Mouse (Mus musculus) myocyte (in vitro differentiated cells): Measurements from ENCODE around the gene Pde6d. TPM values are rescaled to one million over a fixed set of nuclear protein-coding genes. Genes with fewer than 3 reads are reported as not detected.

ENCODE experiments used
- H3K27me3 ChIP-seq: one replicate; pipeline ENCODE4 v1.6.1; 2011; ENCODE audit not compliant: control insufficient read depth, insufficient read depth, insufficient read length
- H3K36me3 ChIP-seq: one replicate; pipeline ENCODE4 v1.6.1; 2011; ENCODE audit not compliant: control insufficient read depth, insufficient read depth
- H3K4me2 ChIP-seq: one replicate; pipeline ENCODE4 v1.6.1; 2011; ENCODE audit warnings: low read depth, control low read depth
- H3K4me3 ChIP-seq: one replicate; pipeline ENCODE4 v1.5.1; 2011; ENCODE audit warnings: mild to moderate bottlenecking, control low read depth, moderate library complexity
- H3K79me2 ChIP-seq: one replicate; pipeline ENCODE4 v1.6.1; 2011; ENCODE audit not compliant: control insufficient read depth, insufficient read depth
- H3ac ChIP-seq: one replicate; pipeline ENCODE4 v1.6.1; 2011; ENCODE audit not compliant: control insufficient read depth, insufficient read length
- CEBPB ChIP-seq: IDR thresholded peaks from 2 replicates; pipeline ENCODE4 v1.6.1; 2011; ENCODE audit warnings: mild to moderate bottlenecking, moderate library complexity; ENCODE audit not compliant: poor library complexity, insufficient read depth, severe bottlenecking
- E2F4 ChIP-seq: IDR thresholded peaks from one replicate; pipeline ENCODE4 v1.6.1; 2011; ENCODE audit warnings: mild to moderate bottlenecking, control low read depth, moderate library complexity; ENCODE audit not compliant: insufficient read depth
- MAX ChIP-seq: IDR thresholded peaks from one replicate; pipeline ENCODE4 v1.6.1; 2011; ENCODE audit warnings: low read depth, mild to moderate bottlenecking, control low read depth
- MYOD1 ChIP-seq, 3 experiments: IDR thresholded peaks; one replicate each; pipeline ENCODE4 v1.6.1; 2011; ENCODE audit warnings: control low read depth in 2 of 3, low read depth in 2 of 3, mild to moderate bottlenecking in 2 of 3, moderate library complexity in 1 of 3; ENCODE audit not compliant: insufficient read length in 2 of 3, control insufficient read depth in 1 of 3
- MYOG ChIP-seq, 3 experiments: IDR thresholded peaks; one replicate each; pipeline ENCODE4 v1.6.1; 2011; ENCODE audit warnings: control low read depth in 2 of 3, low read depth in 2 of 3, mild to moderate bottlenecking in 2 of 3; ENCODE audit not compliant: insufficient read length in 2 of 3, control insufficient read depth in 1 of 3, insufficient read depth in 1 of 3
- POLR2A ChIP-seq: IDR thresholded peaks from one replicate; pipeline ENCODE4 v1.6.1; 2011; ENCODE audit warnings: low read depth, mild to moderate bottlenecking, control low read depth, moderate library complexity; ENCODE audit not compliant: insufficient read length
- POLR2AphosphoS2 ChIP-seq: IDR thresholded peaks from one replicate; pipeline ENCODE4 v1.6.1; 2011; ENCODE audit warnings: low read depth, control low read depth; ENCODE audit not compliant: insufficient read length
- REST ChIP-seq: IDR thresholded peaks from one replicate; pipeline ENCODE4 v1.6.1; 2011; ENCODE audit warnings: mild to moderate bottlenecking, control low read depth, moderate library complexity; ENCODE audit not compliant: insufficient read depth, insufficient read length
- SRF ChIP-seq: IDR thresholded peaks from one replicate; pipeline ENCODE4 v1.6.1; 2011; ENCODE audit warnings: low read depth; ENCODE audit not compliant: control insufficient read depth, insufficient read length
- TCF12 ChIP-seq: IDR thresholded peaks from one replicate; pipeline ENCODE4 v1.6.1; 2011; ENCODE audit warnings: mild to moderate bottlenecking, control low read depth; ENCODE audit not compliant: poor library complexity, insufficient read depth, severe bottlenecking
- TCF3 ChIP-seq: IDR thresholded peaks from one replicate; pipeline ENCODE4 v1.6.1; 2011; ENCODE audit warnings: low read depth, control low read depth; ENCODE audit not compliant: insufficient read length
- USF1 ChIP-seq: IDR thresholded peaks from one replicate; pipeline ENCODE4 v1.6.1; 2011; ENCODE audit warnings: low read depth, mild to moderate bottlenecking, control low read depth, moderate library complexity
- polyA plus RNA-seq: library from polyadenylated mRNA; unstranded; fragments of >200 nt; fragmentation: generic; extraction: Trizol; gene quantifications from one replicate; pipeline ENCODE4 v1.2.1, GENCODE M21; 2012; ENCODE audit warnings: missing spikeins

The Pde6d gene
- polyA plus RNA-seq, 1 experiment, result 50.0 TPM

GRCm38 (mm10) chr1:86612081-86612480 is 29.7 kb upstream of the Pde6d start:
- peaks cover 6% of the 10 kb centered on the region for H3K36me3 ChIP-seq
- H3K79me2 ChIP-seq, result no peaks in the 10 kb centered on the region
- no peak overlapping the region for H3K4me3 ChIP-seq
- no peaks in the 10 kb centered on the region for H3K27me3 ChIP-seq
- no peak for TF ChIP-seq POLR2A
- TF ChIP-seq POLR2AphosphoS2, result no peak
- no peak for TF ChIP-seq MYOG (IDR thresholded peaks at IDR 0.05; ENCODE audit: control insufficient read depth in 1 of 3, insufficient read depth in 1 of 3, insufficient read length in 2 of 3, low read depth in 2 of 3)
- TF ChIP-seq REST, result no peak
- no peak for TF ChIP-seq TCF12
- no peak for TF ChIP-seq E2F4
- peak in 2 of 3 experiments; percentile 12 to 37 for TF ChIP-seq MYOD1 (IDR thresholded peaks at IDR 0.05; ENCODE audit: control insufficient read depth in 1 of 3, insufficient read length in 2 of 3, low read depth in 2 of 3)
- H3ac ChIP-seq, result no peak overlapping the region
- no peak overlapping the region for H3K4me2 ChIP-seq

- Histone ChIP-seq H3K27me3 (no peaks in the 10 kb centered on the region), H3K4me2 (no peak overlapping the region), H3K36me3 (peaks cover 6% of the 10 kb centered on the region), H3K4me3 (no peak overlapping the region), H3ac (no peak overlapping the region), H3K79me2 (no peaks in the 10 kb centered on the region)
- TF ChIP-seq MYOG (IDR thresholded peaks at IDR 0.05; ENCODE audit: control insufficient read depth in 1 of 3, insufficient read depth in 1 of 3, insufficient read length in 2 of 3, low read depth in 2 of 3), result no peak
These were observed 28.5 kb upstream of the Pde6d start for GRCm38 (mm10) chr1:86610954-86611353.

- no peak overlapping the region for H3K4me3 ChIP-seq
- H3K4me2 ChIP-seq, result no peak overlapping the region
- H3ac ChIP-seq, result no peak overlapping the region
- no peaks in the 10 kb centered on the region for H3K79me2 ChIP-seq
- no peak for TF ChIP-seq TCF3
- no peak for TF ChIP-seq POLR2AphosphoS2
- TF ChIP-seq E2F4, result no peak
- TF ChIP-seq POLR2A, result no peak
- no peak for TF ChIP-seq CEBPB
- no peak for TF ChIP-seq REST
- no peak for TF ChIP-seq MYOG (IDR thresholded peaks at IDR 0.05; ENCODE audit: control insufficient read depth in 1 of 3, insufficient read depth in 1 of 3, insufficient read length in 2 of 3, low read depth in 2 of 3)
- TF ChIP-seq USF1, result no peak
- no peak for TF ChIP-seq TCF12
- no peak for TF ChIP-seq MYOD1 (IDR thresholded peaks at IDR 0.05; ENCODE audit: control insufficient read depth in 1 of 3, insufficient read length in 2 of 3, low read depth in 2 of 3)
- no peak for TF ChIP-seq MAX
- TF ChIP-seq SRF, result no peak
- H3K36me3 ChIP-seq, result peaks cover 38% of the 10 kb centered on the region
- no peaks in the 10 kb centered on the region for H3K27me3 ChIP-seq
These were observed 17.7 kb upstream of the Pde6d start for GRCm38 (mm10) chr1:86600117-86600516.

GRCm38 (mm10) chr1:86598516-86598915 is 16.1 kb upstream of the Pde6d start:
- Histone ChIP-seq H3K27me3 (no peaks in the 10 kb centered on the region), H3K4me2 (no peak overlapping the region), H3K4me3 (no peak overlapping the region), H3K36me3 (peaks cover 31% of the 10 kb centered on the region), H3ac (no peak overlapping the region), H3K79me2 (no peaks in the 10 kb centered on the region)
- TF ChIP-seq POLR2AphosphoS2 (no peak), REST (no peak), SRF (no peak), MAX (no peak), POLR2A (no peak), TCF3 (no peak), TCF12 (no peak), CEBPB (no peak), E2F4 (no peak), USF1 (no peak), MYOD1 (IDR thresholded peaks at IDR 0.05; ENCODE audit: control insufficient read depth in 1 of 3, insufficient read length in 2 of 3, low read depth in 2 of 3) (no peak), MYOG (IDR thresholded peaks at IDR 0.05; ENCODE audit: control insufficient read depth in 1 of 3, insufficient read depth in 1 of 3, insufficient read length in 2 of 3, low read depth in 2 of 3) (no peak)

- Histone ChIP-seq H3K79me2 (no peaks in the 10 kb centered on the region), H3ac (no peak overlapping the region), H3K27me3 (no peaks in the 10 kb centered on the region), H3K4me3 (no peak overlapping the region), H3K36me3 (peaks cover 28% of the 10 kb centered on the region), H3K4me2 (no peak overlapping the region)
- TF ChIP-seq REST, result no peak
- no peak for TF ChIP-seq MYOG (IDR thresholded peaks at IDR 0.05; ENCODE audit: control insufficient read depth in 1 of 3, insufficient read depth in 1 of 3, insufficient read length in 2 of 3, low read depth in 2 of 3)
- no peak for TF ChIP-seq E2F4
- TF ChIP-seq SRF, result no peak
- TF ChIP-seq POLR2A, result no peak
- TF ChIP-seq TCF12, result no peak
These were observed 14.1 kb upstream of the Pde6d start for GRCm38 (mm10) chr1:86596512-86596911.

GRCm38 (mm10) chr1:86595315-86595714 is 12.9 kb upstream of the Pde6d start:
- Histone ChIP-seq H3K4me2 (no peak overlapping the region), H3K27me3 (no peaks in the 10 kb centered on the region), H3K79me2 (no peaks in the 10 kb centered on the region), H3ac (no peak overlapping the region), H3K36me3 (peaks cover 31% of the 10 kb centered on the region), H3K4me3 (no peak overlapping the region)
- TF ChIP-seq E2F4 (no peak), SRF (no peak), POLR2AphosphoS2 (no peak), USF1 (no peak), MYOG (IDR thresholded peaks at IDR 0.05; ENCODE audit: control insufficient read depth in 1 of 3, insufficient read depth in 1 of 3, insufficient read length in 2 of 3, low read depth in 2 of 3) (no peak), MAX (no peak), TCF12 (no peak), MYOD1 (IDR thresholded peaks at IDR 0.05; ENCODE audit: control insufficient read depth in 1 of 3, insufficient read length in 2 of 3, low read depth in 2 of 3) (no peak), POLR2A (no peak), CEBPB (no peak), REST (no peak), TCF3 (no peak)
